Mouse (Mus musculus) CD4-positive, CD25-positive, alpha-beta regulatory T cell, adult 2 months (primary cell): ENCODE data around the gene Bloc1s3.
A peak's percentile ranks its signal among the peaks of the same experiment; 100 is the strongest.

Source experiments
- DNase-seq: peaks from one replicate; pipeline ENCODE4 v3.0.0-alpha.2; 2012; ENCODE audit warnings: low read depth, low spot score

Bloc1s3 gene

GRCm38 (mm10) chr7:19477624-19478384, 30.4 kb downstream of the Bloc1s3 start:
- DNase-seq, result no peak

GRCm38 (mm10) chr7:19477084-19477483, 31.1 kb downstream of the Bloc1s3 start:
- no peak for DNase-seq

- peak; percentile 57 for DNase-seq
These were observed 34.2 kb downstream of the Bloc1s3 start for GRCm38 (mm10) chr7:19473875-19474443.

GRCm38 (mm10) chr7:19472403-19472802, 35.8 kb downstream of the Bloc1s3 start:
- peak; percentile 34 for DNase-seq

DNA sequence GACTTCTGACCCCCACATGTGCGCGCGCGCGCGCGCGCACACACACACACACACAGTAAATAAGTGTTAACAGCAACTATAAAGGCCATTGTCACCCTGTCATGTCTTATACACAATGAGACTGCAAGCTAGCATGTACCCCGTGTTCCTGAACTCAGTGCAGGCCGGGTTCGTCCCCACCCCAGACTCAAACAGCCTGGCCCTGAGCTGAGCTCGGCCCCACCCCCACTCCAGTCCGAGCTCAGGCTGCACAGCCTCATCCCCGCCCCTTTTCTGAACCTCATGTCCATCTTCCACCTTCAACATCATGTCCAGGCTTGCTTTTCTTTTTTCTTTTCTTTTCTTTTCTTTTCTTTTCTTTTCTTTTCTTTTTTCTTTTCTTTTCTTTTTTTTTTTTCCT, 37.9 kb downstream of the Bloc1s3 start:
- DNase-seq, result no peak

DNA sequence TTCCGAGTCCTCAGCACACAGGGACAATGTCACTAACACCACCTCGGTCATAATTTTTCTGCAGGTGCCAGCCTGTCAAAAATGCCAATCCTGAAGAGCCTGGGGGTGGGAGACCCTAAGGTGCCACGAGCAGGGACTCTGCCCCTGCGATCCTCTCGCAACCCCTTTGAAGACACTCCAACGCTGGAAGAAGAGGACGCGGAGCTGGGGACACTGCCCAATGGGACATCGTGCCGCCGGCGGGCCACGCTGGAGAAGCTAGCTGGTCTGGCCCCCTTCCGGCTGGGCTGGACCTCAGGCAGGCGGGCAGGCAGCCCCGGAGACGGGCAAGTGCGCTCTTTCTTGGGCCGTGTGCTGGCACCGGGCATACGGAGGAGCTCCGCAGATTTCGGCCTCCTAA, 38.8 kb downstream of the Bloc1s3 start:
- no peak for DNase-seq

DNA sequence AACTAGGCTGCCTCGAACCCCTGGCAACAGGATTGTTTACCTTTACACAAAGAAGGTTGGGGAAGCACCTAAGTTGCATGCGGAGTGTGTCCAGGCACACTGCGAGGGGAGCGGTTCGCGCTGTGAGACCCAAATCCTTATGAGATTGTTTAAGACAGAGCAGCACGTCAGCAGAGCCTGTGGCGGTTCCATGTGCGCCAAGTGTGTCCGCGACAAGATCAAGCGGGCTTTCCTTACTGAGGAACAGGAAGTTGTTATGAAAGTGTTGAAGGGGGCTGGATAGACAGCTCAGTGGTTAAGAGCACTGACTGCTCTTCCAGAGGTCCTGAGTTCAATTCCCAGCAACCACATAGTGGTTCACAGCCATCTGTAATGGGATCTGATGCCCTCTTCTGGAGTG, 39.9 kb downstream of the Bloc1s3 start:
- DNase-seq, result no peak

DNA sequence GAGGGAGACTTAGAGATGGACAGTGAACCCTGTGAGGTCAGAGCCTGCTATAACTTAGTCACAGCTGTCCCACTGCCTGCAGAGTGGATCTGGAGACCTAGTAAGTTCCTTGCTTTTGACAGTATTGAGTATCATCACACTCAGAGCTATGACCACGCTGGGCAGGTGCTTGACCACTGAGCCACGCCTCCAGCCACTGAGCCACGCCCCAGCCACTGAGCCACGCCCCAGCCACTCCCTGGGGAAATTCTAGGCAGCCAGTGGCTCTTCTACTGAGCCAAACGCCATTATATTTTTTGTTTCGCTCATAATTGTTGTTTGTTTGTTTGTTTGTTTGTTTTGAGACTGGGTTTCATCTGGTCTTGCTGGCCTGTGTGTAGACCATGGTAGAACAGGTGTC, 40.5 kb downstream of the Bloc1s3 start:
- DNase-seq, result no peak

DNA sequence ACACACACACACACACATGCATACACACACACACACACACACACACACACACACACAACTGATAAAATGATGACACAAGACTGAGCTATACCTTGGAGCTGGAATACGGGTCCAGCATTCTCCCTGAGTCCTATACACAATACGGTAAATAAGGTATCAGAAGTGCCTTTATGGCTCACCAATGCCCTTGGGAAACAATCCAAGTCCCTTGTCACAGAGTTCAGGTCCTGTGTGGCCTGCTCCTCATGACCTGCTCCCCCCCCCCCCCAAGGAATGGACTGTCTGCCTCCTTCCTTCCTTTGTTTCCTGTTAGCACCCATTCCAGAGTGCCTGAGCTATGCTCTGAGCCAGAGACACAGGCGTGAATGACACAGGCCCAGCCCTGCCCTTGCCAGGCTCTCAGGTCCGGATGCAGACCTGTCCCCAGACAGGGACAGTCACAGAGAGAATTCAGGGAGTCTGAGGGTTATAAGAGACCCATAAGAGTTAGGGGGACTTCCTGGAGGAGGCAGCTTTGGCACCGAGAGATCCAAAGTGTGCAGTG, 41.5 kb downstream of the Bloc1s3 start:
- no peak for DNase-seq

GRCm38 (mm10) chr7:19464367-19465307, 43.5 kb downstream of the Bloc1s3 start:
- DNase-seq, result no peak

- no peak for DNase-seq
These were observed 45.2 kb downstream of the Bloc1s3 start, which contains the start of gene Exoc3l2 for GRCm38 (mm10) chr7:19462884-19463381. Gene Exoc3l2 (plus strand): TSS chr7:19463331.

DNA sequence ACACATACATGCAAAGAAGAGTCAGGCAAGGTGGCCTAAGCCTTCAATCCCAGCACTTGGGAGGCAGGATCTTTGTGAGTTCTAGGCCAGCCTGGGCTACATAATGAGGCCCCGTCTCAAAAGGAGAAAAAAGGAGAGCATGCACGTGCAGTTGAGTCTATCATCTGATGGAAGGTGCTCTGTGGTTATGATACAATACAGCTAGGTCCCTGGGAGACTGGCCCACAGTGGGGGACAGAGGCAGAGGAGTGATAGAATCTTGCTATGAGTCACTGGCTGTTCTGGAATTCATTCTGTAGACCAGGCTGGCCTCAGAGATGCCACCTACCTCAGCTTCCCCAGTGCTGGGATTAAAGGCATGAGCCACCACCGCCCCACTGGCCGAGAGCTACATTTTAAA, 45.7 kb downstream of the Bloc1s3 start:
- DNase-seq, result no peak

DNA sequence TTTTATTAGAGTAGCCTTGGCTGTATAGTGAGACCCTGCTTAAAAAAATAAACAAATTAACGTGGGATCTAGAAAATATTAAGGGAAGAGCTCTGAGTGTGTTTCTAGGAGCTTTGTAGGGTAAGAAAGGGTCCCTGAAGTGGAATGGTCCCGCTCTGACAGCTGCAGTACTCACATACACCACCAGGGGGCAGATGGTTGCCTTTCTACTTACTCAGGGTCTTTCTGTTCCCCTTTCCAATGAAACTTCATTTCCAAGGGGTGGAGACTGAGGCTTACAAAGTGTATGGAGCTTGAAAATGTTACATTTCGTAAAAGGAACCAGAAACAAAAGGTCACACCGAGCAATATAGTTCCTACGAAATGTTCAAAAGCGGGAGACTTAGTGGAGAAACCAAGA, 46.7 kb downstream of the Bloc1s3 start:
- DNase-seq, result peak; percentile 80

DNA sequence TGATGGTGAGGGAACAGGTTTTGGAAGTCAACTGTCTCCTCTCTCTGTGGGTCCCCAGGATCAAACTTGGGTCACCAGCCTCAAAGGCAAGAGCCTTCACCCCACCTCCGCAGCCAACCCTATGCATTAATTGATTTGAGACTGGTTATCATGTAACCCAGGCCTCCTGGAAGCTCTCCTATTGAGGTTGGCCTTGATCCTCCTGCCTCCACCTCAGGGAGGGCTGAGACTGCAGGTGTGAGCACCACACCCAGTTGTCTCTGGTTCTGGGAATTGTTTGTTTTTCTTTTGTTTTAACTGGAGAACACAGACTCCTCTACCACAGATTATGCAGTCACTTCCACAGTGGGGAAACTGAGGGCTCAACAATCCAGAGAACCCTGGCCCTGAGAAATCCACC, 47.7 kb downstream of the Bloc1s3 start:
- DNase-seq, result no peak

- DNase-seq, result peak; percentile 14
These were observed 48.9 kb downstream of the Bloc1s3 start for GRCm38 (mm10) chr7:19459144-19459870.

- peak; percentile 87 for DNase-seq
These were observed 49.5 kb downstream of the Bloc1s3 start, which contains the start of gene Mark4 for GRCm38 (mm10) chr7:19458591-19459111. Gene Mark4 (minus strand): TSS chr7:19458821.

GRCm38 (mm10) chr7:19458072-19458486, 50.1 kb downstream of the Bloc1s3 start:
- peak; percentile 74 for DNase-seq

- no peak for DNase-seq
These were observed 50.6 kb downstream of the Bloc1s3 start for GRCm38 (mm10) chr7:19457414-19458071.

GRCm38 (mm10) chr7:19456628-19457027, 51.5 kb downstream of the Bloc1s3 start:
- no peak for DNase-seq

DNA sequence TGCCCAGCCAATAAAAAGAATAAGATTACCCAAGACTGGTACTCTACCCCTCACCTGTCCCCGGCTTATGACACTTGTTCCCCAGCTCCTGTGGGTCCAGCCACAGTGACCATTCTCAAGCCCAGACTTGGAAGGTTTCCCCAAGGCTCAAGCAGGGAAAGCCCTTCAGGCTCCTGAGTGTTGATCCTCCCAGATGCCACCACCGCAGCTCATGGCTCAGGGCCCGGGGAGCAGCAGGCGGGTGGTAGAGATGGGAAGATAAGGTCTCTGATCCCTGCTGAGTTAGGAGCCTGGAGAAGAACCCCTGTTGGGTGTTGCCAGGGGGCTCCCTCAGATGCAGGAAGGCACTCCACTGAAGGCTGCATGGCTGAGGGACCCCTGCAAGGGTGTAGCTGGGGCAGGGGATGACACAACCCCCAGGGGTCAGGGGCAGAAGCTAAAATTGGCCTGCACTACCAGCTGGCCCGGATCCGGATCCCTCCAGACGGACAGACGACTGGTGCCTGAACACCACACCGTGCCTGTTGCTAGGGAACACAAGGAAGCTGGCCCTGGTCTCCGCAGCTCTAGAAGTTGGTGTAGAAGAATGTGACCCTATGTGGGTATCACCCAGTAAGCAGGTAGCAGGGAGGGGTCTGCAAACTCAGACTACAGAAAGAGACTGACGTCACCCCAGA, 52.2 kb downstream of the Bloc1s3 start:
- DNase-seq, result no peak
